Mouse (Mus musculus) splenic B cell, adult 2 months (primary cell): ENCODE measurements at regions not wholly inside any gene's neighbourhood (a gene's known extent, or its start where the extent isn't known, plus 50 kb on each side); places are given as distances from the start of the nearest gene placed in this dataset.

Experiments
- DNase-seq: peaks from one replicate; pipeline ENCODE4 v3.0.0-alpha.2; 2011; ENCODE audit warnings: low read depth, low spot score
- H3K27me3 ChIP-seq: 2 replicates; pipeline ENCODE4 v1.6.1; 2012; ENCODE audit warnings: mild to moderate bottlenecking, low read length, moderate library complexity, mixed read lengths; ENCODE audit not compliant: control insufficient read depth, poor library complexity, insufficient read depth, severe bottlenecking
- H3K36me3 ChIP-seq: 2 replicates; pipeline ENCODE4 v1.6.1; 2012; ENCODE audit warnings: mild to moderate bottlenecking, low read length, moderate library complexity, mixed read lengths; ENCODE audit not compliant: control insufficient read depth, poor library complexity, insufficient read depth, severe bottlenecking

DNA sequence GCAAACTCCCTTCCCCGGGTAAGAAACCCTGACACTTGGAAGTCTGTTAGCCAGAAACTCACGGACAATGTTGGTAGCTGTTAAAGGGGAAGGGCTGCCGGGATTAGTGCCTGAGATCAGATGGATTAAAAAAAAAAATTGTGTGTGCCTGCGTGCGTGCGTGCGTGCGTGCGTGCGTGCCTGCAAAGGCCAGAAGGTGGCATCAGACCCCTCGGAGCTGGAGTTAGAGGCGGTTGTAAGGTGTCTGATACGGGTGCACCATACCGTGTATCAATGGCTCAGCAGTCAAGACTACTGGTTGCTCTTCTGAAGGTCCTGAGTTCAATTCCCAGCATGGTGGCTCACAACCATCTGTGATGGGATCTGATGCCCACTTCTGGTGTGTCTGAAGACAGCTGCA is 59.0 kb upstream of the Ccdc167 start:
- DNase-seq: no peak
- H3K27me3 ChIP-seq: no peaks in the 10 kb centered on the region; the same call in 1 of the 2 replicates
- H3K36me3 ChIP-seq: no peaks in the 10 kb centered on the region

DNA sequence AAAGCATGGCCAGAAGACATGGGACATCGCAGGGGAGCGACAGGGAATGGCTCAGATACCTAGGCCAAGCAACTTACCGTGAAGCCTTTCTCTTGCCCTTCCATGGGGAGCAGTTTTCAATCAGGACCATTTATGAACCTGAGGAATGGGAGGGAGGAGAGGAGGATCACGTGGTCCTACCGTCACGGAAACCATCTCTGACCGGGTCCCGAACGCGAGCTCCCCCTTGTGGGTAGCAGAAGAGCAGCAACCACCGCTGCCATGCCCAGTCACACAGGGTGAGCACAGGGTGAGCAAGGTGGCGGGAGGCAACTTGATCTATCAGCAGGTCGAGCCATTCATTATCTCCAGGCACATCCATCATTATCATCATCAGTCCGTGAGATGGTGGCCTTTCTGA is 56.5 kb upstream of the Ccdc167 start:
- Histone ChIP-seq H3K27me3 (no peaks in the 10 kb centered on the region; the same call in 1 of the 2 replicates), H3K36me3 (no peaks in the 10 kb centered on the region)
- DNase-seq: peak; percentile 73

DNA sequence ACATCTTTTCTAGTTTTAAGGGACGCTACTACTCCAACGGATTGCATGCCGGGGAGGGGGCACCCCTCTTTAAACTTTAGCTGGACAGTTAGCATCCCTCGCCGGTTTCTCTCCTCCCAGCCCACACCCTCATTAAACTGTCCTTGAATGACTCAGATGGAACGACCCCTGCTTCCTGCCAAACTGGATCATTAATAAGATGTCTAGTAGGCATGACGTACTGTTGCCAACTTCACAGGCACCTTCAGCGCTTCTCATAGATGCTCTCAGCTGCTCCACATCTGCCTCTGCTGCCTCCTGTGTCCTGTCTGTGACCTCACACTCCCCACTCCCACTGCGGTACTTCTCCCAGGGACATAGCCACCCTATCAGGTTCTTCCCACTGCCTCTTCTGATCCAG is 54.1 kb upstream of the Ccdc167 start:
- Histone ChIP-seq H3K27me3 (no peaks in the 10 kb centered on the region), H3K36me3 (no peaks in the 10 kb centered on the region)
- DNase-seq: no peak

DNA sequence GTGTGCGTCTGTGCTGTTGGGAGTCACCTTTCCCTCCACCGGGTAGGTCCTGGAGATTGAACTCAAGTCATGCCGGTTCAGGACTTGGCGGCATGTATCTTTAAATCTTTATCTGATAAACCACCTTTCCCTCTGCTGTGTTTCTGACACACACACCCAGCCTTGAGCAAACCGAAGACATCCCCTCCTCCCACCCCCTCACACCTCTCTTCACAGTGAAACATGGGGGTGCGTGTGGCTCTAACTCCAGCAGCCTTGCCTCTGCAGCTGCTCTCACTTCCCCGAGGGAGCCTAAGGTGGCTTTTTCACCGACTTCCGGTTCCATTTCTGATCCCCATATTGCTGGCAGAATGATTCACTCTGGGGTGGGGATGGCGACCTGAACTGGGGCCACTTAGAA is 52.8 kb upstream of the Ccdc167 start:
- H3K27me3 ChIP-seq: no peaks in the 10 kb centered on the region
- DNase-seq: peak; percentile 16
- no peaks in the 10 kb centered on the region for H3K36me3 ChIP-seq

DNA sequence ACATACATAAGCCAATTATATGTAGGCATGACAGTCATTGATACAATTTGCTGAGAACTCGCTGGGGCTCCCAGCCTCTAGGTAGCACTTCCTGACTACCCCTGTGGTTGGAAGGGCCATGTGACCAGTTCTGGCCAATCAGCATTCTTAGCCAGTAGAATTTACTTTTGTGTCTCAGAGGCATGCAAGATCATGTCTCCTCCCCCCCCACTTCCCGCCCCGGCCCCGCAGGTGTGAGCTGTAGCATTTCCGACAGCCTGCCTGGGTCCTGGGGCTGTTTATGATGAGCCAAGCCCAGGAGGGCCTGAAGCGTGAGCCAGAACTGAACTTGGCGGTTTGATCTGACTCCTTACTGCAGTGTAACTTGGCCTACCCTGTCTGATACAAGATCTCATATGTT is 52.3 kb upstream of the Ccdc167 start:
- DNase-seq: peak; percentile 88
- H3K36me3 ChIP-seq: no peaks in the 10 kb centered on the region

DNA sequence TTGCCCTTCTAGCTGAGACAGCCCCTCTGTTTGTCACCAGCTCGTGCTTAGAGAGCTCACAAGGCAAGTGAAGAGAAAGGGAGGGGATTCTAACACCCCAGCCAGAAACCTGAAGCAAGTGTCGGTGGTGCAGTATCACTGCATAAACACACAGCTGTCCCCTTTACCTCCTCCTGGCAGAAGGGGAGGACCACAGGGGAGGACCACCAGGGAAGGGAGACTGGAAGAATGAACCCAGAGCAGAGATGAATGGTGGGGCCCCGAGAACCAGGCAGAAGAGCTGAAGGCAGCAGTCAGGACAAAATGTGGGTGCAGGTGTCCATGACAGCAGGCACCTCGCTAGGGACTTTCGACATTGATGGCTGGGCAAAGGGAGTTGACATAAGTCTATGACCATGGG is 51.8 kb upstream of the Ccdc167 start:
- Histone ChIP-seq H3K36me3 (no peaks in the 10 kb centered on the region), H3K27me3 (no peaks in the 10 kb centered on the region)
- no peak for DNase-seq

More for the DNA sequence above, 52.3 kb upstream of the Ccdc167 start:
- no peaks in the 10 kb centered on the region for H3K27me3 ChIP-seq
